Mouse (Mus musculus): ENCODE results near the gene 1700020N01Rik.
A peak's percentile ranks its signal among the peaks of the same experiment; 100 is the strongest.

1700020N01Rik gene

DNA sequence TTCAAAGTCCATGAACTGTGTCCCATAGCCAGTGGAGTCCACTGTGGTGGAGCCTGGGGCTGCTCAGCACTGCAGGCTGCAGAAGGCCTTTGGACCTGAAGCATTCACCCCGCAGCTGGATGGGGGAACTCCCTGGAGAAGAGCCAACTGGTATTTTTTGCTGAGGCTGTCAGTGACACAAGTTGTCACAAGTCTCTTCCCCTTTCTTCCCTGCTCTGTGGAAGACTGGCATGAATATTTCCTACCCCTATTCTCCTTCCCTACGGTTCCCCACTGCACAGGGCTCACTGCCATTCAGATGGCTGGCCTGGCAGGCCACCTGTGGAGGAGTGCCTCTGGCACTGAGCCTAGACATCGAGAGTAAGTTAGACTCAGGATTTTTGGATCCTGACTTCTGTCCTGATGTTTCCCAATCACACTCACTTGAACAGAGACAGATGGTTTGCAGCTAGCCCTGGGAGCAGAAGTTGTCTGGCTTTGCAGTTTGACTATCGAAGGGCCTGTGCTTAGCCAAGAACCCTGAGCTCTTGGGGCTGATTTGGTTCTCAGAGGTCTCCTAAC is 12.1 kb downstream of the 1700020N01Rik start:
- peak; percentile 98 for DNase-seq

DNA sequence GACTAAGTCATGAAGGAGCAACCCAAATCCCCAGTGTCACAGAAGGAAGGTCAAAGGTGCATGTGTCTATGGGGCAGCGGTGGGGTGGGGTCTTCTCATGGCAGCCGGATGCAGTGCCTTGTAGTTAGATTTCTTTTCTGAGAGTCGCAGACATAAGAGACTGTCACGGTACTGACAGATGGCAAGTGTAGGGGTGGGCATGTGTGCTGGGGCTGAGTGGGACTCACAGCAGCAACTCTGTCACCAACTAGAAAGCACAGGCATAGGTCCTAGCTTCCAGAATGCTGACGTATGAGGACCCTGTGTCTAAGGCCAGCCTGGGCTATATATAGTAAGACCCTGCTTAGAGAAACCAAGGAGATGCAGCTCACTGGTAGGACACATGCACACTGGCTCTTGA is 12.7 kb downstream of the 1700020N01Rik start:
- DNase-seq, result no peak

DNA sequence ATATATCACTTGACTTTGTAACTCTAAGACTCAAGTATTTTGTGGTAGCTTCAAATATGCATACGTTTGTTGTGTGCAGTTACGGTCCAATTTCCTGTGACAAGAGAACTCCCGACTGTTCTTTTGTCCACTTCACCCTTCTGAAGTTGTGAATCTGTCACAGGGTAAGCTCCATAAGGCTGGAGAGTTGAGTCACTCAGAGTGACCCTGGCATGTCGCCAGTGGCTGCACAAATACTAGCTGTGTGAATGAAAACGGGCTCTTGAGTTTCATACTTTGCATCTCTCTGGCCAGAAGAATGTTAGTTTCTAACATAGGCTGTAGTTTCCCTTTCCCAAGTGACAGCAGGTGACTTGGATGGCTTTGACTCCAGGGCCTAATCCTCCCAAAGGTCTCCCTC is 14.0 kb downstream of the 1700020N01Rik start:
- peak; percentile 74 for DNase-seq

DNA sequence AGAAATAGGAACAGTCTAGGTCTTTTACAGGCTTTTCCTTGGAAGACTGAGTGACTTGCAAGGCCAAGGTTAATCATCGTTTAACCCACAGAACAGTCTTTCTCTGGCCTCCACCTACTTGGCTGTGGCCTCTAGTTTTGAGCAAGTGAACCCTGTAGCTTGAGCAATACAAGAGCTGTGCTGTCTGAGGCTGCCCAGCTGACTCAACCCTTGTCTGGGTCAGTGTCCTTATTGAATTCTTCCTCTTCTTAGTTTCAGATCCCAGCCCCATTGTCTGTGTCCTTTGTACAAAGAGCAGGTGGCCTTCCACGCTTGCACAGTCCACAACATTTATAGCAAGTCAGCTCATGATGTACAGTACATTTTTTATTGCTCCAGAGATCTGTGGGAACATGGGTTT is 16.6 kb downstream of the 1700020N01Rik start:
- DNase-seq, result peak; percentile 97

DNA sequence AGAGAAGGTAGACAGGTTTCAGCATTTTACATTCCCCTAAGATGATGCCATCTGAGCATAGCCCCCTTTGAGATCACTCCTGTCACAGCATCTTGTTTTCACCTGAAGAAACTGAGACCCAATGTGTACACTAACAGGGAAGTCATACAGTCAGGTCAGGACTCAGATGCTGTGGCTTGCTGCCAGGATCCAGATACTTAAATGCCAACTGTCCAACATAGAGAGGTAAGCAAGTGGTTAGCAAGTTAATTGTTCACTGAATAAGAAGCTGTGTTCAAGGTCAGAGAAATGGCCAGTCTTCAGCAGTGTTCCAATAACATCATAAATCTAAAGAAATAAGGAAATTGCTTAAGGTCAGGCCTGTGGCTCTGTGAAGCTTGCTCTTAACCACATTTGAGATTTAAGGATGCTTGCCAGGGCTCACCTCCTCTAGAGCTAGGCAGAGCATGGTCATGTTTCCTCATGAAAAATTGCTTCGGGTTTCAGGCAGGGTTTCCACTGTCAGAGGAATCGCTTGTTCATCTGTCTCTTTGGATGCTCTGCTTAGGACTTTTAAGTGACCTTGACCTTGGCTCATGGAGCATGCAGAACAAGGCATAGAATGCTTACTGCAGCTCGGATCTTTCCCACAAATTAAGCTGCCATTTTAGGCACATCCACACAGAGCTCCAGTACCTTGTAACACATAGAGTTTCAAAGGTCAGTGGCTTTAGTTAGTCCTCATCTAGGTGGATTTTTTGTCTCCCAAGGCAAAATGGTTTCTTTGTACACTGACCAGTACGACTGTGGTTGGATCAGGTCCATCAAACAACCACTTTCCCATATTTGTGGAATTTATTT is 20.3 kb downstream of the 1700020N01Rik start:
- peak; percentile 74 for DNase-seq

DNA sequence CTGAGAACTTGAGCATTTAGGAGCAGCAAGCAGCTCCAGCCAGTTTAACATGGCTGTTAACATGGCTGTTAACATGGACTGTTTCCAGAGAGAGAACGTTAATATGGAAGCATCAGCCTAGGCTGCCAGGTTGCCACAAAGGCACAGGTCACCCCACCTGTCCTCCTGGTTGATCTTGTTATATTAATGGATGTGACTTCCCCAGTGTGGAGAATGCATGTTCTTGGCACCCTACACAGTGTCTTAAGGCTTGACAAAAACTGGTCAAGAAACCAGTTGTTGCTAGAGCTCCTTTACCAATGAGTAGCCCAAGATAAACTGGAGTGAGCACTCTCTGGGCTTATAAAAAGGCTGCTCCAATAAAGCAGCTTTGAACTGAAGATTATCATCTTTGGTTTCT is 21.6 kb downstream of the 1700020N01Rik start:
- no peak for DNase-seq

DNA sequence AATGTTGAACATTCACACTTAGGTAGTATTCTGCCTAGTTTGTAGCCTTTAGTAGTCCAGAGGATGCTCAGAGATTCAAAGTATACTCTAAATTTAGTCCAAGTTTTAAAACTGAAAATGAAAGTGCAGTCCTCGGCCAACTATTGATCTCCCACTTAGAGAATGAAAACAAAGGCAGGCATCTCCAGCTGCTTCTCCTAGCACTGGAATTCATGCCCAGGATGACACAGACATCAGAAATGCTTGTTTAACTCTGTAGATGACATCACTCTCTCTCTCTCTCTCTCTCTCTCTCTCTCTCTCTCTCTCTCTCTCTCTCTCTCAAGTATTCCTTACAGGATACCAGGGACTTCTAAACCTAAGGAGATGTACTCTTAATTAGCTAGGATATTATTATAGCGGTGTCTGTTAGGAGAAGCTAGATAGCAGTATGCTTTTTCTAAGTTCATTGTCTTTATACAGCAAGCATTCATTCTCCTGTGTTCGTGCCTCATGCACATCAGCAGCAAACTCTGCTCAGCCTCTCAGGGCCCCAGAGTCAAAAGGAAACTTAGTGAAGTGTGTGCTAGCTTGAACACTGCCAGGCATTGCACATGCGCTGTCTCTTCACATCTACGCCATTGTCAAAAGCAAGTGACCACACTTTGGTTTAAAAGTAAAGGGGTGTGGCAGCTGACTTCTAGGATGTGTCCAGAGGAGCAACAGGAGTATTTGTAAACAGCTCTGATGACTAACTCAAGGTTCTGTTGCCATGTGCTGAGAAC is 26.0 kb downstream of the 1700020N01Rik start:
- peak; percentile 58 for DNase-seq

DNA sequence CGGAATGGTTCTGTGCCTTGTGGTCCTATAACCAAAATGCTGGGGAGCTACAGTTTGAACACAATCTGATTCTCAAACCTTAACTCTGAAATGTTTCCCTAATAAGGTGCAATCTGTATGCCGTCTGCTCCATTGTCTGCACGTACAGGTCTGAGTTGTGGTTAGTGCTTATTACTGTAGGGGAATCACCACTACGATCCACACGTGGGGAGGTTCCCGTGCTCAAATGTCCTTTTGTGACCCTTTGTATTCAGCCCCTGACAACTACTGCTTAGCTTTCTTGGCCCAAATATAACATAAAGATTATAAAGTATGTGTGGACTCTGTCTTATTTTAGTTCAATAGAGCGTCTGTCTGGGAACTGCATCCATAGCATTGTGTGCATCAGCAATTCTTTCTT is 29.1 kb downstream of the 1700020N01Rik start:
- peak; percentile 58 for DNase-seq

DNA sequence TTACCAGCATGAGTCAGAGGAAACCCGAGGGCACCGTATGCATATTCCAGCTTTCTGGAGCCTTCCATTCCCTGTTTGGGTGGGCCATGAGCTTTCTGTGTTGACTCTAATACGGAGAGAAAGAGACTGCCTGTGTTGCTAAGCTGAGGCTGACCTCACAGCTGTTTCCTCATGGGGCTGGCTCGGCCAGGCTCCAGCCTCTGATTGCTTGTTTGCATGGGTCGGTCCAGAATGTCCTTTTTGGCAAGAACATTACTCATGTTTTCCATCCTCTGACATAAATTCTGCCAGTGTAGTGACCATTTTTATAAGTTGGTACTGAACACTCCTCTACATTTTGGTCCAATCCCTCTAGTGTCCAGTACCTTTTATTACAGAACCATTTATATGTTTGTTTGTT is 35.6 kb downstream of the 1700020N01Rik start:
- peak; percentile 99 for DNase-seq

DNA sequence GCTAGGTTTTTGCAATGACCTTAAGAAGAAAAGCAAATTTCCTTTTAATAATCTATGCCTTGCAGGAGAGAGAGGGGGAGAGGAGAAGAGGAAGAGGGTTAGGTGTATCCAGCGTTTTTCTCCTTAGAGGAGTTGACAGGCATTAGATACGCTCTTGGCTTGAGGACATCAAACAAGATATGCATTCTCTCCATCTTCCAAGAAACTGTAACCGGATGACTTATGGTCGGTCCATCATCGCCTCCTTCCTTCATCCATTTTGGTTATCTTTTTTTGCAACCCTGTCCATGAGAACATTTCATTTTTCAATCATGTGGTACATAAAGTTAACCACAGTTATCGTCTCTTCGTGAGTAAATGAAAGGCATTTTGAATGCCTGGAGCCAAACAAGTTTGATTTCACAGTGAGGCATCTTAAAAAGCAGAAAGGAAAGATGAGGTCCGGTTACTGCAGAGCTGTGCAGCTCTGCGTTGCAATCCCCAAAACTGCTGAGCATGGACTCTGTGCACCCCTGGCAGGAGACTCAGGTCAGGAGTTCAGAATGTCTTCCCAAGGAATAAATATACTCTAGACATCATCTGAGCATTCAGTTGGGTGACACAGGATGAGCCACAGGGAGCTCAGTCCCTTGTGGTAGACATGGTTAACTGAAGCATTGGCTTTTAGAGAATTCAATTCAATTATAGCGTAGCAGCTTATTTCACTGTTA is 36.2 kb downstream of the 1700020N01Rik start:
- DNase-seq, result peak; percentile 80

DNA sequence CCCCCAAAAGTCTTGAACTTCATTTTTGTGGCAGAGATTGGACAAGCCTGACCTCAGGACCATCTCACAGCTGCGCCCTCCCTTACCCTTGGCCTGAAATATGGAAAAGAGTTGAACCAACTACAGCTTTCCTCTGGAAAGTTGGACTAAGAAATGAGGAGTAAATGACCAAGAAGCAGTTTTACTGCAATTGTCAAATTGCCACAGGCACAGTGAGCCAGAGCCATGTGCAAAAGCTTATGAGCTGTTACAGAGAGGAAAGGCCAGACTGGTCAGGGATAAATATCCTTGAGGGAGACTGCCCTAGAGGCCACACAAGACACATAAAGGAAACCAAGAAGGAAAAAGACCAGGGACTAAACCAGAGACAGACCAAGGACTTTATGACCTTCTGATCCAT is 38.5 kb downstream of the 1700020N01Rik start:
- peak; percentile 86 for DNase-seq

DNA sequence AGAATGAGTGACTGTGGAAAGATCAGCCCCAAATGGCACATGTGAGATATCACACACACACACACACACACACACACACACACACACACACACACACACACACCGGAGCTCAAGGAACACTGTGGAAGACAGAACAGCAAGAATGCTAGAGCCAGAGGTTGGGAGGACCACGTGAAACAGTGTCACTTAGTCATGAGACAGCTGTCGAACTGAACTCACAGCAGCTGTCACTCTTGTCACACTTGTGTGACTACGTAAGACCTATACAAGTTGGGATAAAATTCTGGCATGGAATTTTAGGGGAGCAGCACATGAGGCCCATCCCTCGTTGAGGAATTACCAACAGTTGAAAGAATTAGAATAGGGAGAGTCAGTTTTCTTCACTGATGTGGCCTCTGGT is 39.7 kb downstream of the 1700020N01Rik start:
- DNase-seq, result peak; percentile 65

DNA sequence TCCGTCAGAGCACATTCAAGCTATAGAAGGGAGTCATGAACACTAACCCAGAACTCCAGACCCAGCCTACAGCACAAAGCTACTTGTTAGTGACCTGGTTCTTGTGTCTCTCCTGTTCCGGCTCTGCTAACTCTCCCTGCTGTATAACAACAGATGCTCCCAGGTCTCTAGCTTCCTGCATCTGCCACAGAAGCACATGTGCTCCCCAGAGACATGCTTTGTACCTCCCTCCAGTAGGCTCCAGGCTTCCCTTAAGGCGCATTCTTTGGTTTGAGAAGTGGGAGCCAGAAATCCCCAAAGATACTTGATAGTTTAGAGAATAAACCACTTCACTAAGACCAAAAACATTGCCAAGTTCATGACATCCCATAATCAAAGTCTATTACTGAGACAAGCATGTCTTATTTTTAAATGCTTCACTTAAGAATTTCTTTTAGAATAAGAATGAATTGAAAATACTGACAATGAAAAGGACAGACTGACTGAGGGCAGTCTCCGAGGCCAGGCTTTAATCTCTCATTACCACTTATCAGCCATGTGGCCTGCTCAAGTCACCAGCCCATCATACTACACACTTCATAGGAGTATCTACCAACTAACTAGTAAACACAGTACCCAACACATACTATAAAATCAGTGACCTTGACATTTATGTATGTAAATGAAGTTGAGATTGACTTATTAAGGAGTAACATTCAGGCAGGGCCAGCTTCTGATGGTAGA is 43.2 kb downstream of the 1700020N01Rik start:
- DNase-seq, result peak; percentile 96

DNA sequence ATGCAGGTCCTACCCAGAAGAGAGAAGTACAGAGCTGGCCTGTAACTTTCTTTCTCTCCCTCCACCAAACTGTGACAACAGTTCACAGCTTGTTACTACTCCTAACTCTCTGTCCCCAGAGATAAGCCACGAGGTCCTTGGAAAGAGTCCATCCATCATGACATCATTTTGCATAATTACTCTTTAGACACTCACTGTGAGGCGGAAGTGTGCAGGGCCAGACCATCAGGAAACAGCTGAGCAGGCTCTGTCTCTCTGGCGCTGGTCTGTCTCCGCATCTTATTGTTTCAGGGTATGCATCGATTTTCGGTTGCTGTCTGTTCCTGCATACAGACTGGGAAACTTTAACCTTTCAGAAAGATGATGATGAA is 43.8 kb downstream of the 1700020N01Rik start:
- peak; percentile 98 for DNase-seq

DNA sequence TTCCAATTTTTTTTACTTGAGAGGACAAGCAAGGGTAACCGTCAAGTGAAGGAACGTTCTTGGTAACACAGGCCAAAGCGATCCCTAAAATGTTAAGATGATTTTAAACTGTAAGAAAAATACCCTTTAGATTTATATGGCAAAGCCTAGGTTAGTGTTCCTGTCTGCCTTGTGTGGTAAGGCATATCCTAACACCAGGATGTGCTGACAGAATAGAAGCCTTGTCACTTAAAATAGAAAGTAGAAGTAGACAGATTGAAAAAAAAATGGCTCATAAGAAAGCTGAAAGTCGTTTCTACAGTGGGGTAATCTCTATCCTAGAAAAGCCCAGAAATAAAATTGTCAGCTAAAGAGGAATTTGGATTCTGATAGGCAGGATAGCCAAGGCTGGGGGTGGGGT is 58.4 kb downstream of the 1700020N01Rik start:
- peak; percentile 84 for DNase-seq

DNA sequence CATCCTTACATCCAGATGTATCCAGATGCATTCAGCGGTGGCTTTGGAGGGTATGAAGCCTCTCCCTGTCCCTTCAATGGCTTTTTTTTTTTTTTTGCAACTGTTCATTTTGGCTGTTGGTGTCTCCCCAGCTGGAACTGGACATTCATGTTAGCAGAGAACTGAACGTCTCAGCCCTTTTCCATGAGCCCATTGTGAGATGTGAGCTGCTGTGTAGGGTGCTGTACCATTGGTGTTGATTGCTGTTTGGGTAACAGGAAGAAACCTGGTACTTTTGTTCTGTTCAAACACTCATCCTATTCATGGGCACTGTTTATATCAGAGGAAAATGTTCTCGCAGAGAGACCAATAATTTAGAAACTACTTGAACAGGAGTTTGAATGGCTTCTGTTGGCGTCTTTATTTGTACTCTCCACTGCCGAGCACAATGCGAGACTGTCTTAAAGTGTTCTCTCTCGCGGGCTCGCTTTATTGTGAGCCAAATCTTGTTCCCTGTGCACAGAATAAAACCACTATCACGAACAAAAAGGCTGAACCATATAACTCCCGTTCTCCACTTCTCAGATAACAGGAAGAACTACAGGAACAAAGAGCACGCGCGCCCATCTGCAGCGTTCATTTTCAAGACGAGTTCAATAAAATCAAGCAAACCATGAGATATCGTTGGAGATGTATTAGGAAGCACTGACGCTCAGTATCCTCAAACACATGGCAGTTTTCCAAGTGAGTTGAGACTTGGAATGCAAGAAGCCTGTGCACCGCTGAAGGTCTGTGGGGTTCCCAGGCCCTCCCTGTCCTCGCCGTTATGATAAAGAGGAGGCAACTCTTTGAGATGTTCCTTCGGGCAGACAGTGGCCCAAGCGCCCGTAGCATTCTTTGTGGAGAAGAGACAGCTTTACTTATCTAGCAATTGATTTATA is 59.7 kb downstream of the 1700020N01Rik start:
- peak; percentile 70 for DNase-seq

DNA sequence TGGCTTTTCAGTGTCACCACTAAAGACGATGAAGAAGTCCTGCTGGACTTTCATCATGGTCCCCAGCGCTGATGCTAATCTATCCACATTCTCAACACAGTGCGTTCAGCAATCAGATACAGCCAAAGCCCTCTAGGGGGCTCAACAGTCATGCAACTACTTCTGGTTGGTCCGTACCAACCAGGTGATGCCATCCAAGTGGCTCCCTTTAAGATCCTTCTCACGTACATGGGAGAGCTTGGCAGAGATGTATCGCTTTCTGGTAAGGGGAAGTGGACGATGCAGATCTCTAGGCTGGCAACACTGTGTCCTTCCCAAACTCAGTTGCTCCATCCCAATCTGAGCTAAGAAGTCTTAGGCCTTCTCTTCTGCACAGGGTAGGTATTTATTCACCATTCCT is 60.5 kb downstream of the 1700020N01Rik start:
- peak; percentile 79 for DNase-seq

DNA sequence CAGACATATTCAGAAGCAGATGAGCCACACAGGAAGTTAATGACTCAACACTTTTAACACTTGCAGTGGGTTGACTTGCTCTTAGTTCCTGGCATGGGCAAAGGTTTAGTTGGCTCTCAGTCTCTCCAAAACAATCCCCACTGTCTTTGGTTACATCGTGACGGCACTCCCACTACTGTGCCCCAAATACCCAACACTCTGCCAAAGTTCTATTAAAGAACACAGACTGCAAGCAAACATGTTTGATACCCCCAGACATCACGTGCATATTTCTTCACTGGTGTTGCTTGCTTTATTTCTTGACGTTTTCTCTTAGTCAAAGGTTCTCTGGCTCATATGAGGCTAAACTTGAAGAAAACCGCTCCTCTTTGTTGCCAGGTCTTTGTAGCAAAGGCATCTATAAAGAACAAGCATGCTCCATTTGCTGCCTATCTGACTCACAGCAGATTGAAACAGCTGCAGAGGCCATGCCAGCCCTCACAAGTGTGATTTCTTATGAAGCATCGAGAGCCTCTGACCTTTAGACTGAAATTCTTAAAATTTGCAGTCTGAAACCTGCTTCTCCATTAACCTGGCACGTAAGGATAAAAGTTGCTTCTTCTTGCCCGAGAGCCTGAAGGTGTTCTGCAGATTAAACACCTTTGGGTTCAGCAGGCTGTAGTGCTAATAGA is 66.8 kb downstream of the 1700020N01Rik start:
- DNase-seq, result no peak

DNA sequence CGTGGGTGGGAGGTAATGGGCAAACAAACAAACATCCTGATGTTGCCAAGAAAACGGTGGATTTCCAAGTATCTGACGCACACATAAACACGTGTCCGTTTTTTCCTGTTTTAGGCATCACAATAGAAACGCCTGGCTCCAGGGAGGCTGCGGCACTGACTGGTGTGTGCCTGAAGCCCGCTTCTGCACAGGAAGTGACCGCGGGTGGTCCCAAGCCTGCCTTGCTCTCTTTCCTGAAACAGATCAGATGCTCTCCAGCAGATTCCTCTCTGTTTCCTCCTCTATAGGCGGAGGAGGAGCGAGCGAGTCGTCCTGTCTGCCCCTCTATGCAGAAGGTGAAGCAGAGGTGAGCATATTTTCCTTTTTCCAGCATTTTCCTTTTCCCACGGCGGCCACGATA is 76.0 kb downstream of the 1700020N01Rik start:
- DNase-seq, result peak; percentile 98

DNA sequence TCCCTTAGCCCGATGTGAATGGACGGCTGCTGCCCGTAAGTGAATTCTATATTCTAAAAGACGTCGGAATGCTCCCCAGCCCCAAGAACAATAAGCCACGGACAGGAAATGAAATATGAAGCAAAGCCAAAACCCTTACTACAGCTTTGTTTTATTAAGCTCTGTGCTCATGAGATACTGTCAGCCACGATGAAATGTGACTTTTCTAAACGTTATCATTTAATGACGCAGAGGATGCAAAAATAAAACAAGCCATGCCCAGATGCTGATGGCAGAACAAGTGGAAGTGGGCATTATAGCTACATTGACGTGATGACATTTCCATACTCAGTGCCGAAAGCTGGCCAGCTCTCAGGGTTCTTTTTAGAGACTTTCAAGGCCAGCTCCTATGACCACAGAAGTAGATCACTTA is 76.8 kb downstream of the 1700020N01Rik start:
- peak; percentile 84 for DNase-seq

DNA sequence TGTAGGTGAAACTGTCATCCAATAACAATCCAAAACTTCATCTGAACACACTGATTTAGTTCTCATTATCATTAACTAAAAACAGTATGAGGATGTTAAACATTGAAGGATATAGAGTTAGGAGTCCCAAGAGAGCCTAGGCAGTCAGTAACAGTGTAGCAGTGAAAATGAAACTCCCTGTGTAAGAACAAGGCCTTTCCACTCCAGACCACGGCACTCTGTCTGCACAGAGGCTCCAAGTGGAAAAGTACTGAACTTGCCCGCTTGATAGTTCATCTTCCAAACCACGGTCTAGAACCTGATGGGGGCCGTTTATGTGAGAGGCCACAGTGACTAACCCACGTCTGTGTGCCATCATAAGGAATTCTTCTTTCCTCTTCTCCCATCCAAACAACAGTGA is 77.2 kb downstream of the 1700020N01Rik start:
- peak; percentile 91 for DNase-seq

All from heart, adult 11 months (tissue).